Mouse (Mus musculus): ENCODE data around the gene Plscr3. TPM values are rescaled to one million over a fixed set of nuclear protein-coding genes. Genes with fewer than 3 reads are reported as not detected.
A peak's percentile ranks its signal among the peaks of the same experiment; 100 is the strongest.

The Plscr3 gene
- polyA plus RNA-seq, 1 experiment from 2014 or later: 65.9 TPM

DNA sequence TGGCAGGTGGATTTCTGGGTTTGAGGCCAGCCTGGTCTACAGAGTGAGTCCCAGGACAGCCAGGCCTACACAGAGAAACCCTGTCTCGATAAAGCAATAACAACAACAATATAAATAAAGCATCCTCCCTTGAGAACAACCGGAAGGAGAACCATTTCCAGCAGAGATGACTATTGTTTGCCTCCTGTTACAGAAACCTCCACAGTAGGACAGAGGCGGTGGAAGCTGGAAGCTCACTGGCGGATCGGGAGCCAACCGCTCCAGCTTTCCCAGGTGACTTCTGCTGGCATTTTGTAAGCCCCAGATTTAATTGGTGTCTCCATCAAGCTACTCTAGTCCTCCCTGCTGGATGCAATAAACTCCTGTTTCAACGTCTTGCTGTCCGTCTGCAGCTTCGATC lies 19.4 kb downstream of the Plscr3 start:
- Histone ChIP-seq H3K4me2 (no peak overlapping the region), H3K27me3 (ENCODE audit: control insufficient read depth, insufficient read depth, low read length) (0 out of 2 replicates have a peak, but pooled peaks cover 2% of the 10 kb centered on the region), H3K27ac (ENCODE audit: low read depth, low read length) (no peak overlapping the region), H3K36me3 (ENCODE audit: control insufficient read depth, insufficient read depth, low read length) (no peaks in the 10 kb centered on the region), H3K4me3 (ENCODE audit: low read depth, low read length) (no peak overlapping the region), H3K4me1 (ENCODE audit: control insufficient read depth, insufficient read depth, low read length) (peaks cover 4% of the 10 kb centered on the region; the same call in 1 of the 2 replicates), H3K9me3 (replicated peaks; ENCODE audit: control insufficient read depth, low read length) (no peaks in the 10 kb centered on the region), H3K9ac (ENCODE audit: low read depth, low read length) (no peak overlapping the region)
- ATAC-seq (replicated peaks; ENCODE audit: insufficient number of reproducible peaks, low FRiP score, low TSS enrichment): no peak
- WGBS (ENCODE audit: insufficient replicate concordance): 87% methylated on average over 9 of the region's 9 CpGs

DNA sequence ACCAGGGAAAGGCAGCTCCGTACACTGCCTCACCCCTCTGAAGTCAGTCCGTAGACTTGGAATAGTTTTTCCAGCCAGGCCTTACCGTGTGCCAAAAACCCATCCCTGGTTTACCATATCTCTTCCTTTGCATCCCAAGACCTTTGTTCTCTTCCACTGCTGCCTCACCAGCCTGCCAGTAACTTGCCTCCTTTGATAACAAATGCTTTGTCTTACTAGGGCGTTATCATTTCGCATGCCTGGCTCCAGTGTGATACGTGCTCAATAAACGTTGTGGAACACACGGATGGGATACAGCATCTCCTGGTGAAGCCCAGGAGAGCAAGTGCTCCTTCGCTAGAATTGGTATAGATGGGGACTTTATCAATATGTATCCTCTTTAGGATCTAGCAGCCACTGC lies 21.2 kb downstream of the Plscr3 start:
- Histone ChIP-seq H3K4me3 (ENCODE audit: low read depth, low read length) (no peak overlapping the region), H3K4me1 (ENCODE audit: control insufficient read depth, insufficient read depth, low read length) (peaks cover 4% of the 10 kb centered on the region; the same call in 1 of the 2 replicates), H3K36me3 (ENCODE audit: control insufficient read depth, insufficient read depth, low read length) (no peaks in the 10 kb centered on the region), H3K27ac (ENCODE audit: low read depth, low read length) (no peak overlapping the region), H3K9ac (ENCODE audit: low read depth, low read length) (no peak overlapping the region), H3K4me2 (no peak overlapping the region), H3K9me3 (replicated peaks; ENCODE audit: control insufficient read depth, low read length) (no peaks in the 10 kb centered on the region), H3K27me3 (ENCODE audit: control insufficient read depth, insufficient read depth, low read length) (0 out of 2 replicates have a peak, but pooled peaks cover 2% of the 10 kb centered on the region)
- no peak for ATAC-seq (replicated peaks; ENCODE audit: insufficient number of reproducible peaks, low FRiP score, low TSS enrichment)
- WGBS (ENCODE audit: insufficient replicate concordance): 41% methylated on average over 9 of the region's 9 CpGs

DNA sequence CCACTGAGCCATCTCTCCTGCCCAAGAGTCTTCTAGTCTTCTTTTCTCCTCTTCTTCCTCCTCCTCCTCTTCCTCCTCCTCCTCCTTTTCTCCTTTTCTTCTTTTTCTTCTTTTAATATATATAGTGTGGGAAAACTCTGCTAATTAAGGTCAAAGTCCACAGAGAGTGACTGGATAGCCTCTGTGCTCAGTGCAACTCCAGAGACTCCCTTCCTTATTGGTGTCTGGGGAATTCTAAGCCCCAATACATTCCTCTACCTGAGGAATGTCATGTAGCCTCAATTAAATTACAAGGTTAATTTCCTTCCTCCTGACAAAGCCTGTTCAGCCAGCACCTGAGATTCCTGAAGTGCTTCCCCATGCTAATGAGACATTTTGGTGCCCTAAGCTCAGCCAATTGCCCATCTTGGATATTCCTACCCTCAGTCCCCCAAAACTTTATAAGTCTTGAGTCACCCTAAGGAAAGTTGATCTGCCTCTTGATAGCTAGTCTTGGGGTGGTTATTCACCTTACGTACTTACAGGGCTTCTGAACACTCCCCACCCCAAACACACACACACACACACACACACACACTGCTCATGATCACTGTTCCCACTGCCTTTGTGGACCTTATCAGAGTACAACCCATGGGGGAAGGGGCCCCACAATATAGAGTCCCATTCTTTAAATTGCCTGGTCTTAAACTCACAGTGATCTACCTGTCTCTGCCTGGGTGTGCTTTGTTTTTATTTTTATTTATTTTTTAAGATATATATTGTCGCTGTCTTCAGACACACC lies 24.3 kb downstream of the Plscr3 start:
- WGBS (ENCODE audit: insufficient replicate concordance): 89% methylated on average over 2 of the region's 2 CpGs
- Histone ChIP-seq H3K4me3 (ENCODE audit: low read depth, low read length) (no peak overlapping the region), H3K27ac (ENCODE audit: low read depth, low read length) (no peak overlapping the region), H3K9ac (ENCODE audit: low read depth, low read length) (no peak overlapping the region), H3K4me1 (ENCODE audit: control insufficient read depth, insufficient read depth, low read length) (no peaks in the 10 kb centered on the region), H3K27me3 (ENCODE audit: control insufficient read depth, insufficient read depth, low read length) (0 out of 2 replicates have a peak, but pooled peaks cover 2% of the 10 kb centered on the region), H3K36me3 (ENCODE audit: control insufficient read depth, insufficient read depth, low read length) (no peaks in the 10 kb centered on the region), H3K4me2 (no peak overlapping the region), H3K9me3 (replicated peaks; ENCODE audit: control insufficient read depth, low read length) (no peaks in the 10 kb centered on the region)
- ATAC-seq (replicated peaks; ENCODE audit: insufficient number of reproducible peaks, low FRiP score, low TSS enrichment): no peak

DNA sequence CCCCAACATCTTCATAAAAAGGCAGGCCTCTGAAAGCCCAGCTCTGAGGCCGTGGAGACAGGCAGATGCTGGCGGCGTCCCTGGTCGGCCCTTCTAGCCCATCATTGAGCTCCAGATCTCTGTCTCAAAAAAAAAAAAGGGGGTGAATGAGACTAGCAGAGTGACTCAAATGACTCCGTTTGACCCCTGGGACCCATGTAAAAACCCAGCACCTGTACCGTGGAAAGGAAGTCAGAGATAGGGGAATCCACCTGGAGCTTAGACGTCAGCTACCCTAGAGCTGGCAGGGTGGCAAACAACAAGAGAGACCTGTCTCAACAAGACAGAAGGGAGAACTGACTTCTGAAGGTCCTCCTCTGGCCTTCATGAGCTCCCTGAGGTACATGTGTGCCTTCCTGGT lies 25.6 kb downstream of the Plscr3 start:
- no peaks in the 10 kb centered on the region for H3K9me3 ChIP-seq (replicated peaks; ENCODE audit: control insufficient read depth, low read length)
- no peak overlapping the region for H3K9ac ChIP-seq (ENCODE audit: low read depth, low read length)
- H3K27ac ChIP-seq (ENCODE audit: low read depth, low read length): no peak overlapping the region
- no peak for ATAC-seq (replicated peaks; ENCODE audit: insufficient number of reproducible peaks, low FRiP score, low TSS enrichment)
- no peaks in the 10 kb centered on the region; the same call in 1 of the 2 replicates for H3K4me1 ChIP-seq (ENCODE audit: control insufficient read depth, insufficient read depth, low read length)
- 81% methylated on average over 7 of the region's 7 CpGs for WGBS (ENCODE audit: insufficient replicate concordance)
- H3K36me3 ChIP-seq (ENCODE audit: control insufficient read depth, insufficient read depth, low read length): no peaks in the 10 kb centered on the region
- H3K4me2 ChIP-seq: no peak overlapping the region
- H3K4me3 ChIP-seq (ENCODE audit: low read depth, low read length): no peak overlapping the region
- no peaks in the 10 kb centered on the region for H3K27me3 ChIP-seq (ENCODE audit: control insufficient read depth, insufficient read depth, low read length)

- Histone ChIP-seq H3K4me3 (ENCODE audit: low read depth, low read length) (no peak overlapping the region), H3K36me3 (ENCODE audit: control insufficient read depth, insufficient read depth, low read length) (no peaks in the 10 kb centered on the region), H3K27me3 (ENCODE audit: control insufficient read depth, insufficient read depth, low read length) (no peaks in the 10 kb centered on the region), H3K4me2 (no peak overlapping the region), H3K27ac (ENCODE audit: low read depth, low read length) (no peak overlapping the region), H3K4me1 (ENCODE audit: control insufficient read depth, insufficient read depth, low read length) (no peaks in the 10 kb centered on the region; the same call in 1 of the 2 replicates), H3K9me3 (replicated peaks; ENCODE audit: control insufficient read depth, low read length) (no peaks in the 10 kb centered on the region), H3K9ac (ENCODE audit: low read depth, low read length) (no peak overlapping the region)
- no peak for ATAC-seq (replicated peaks; ENCODE audit: insufficient number of reproducible peaks, low FRiP score, low TSS enrichment)
- 75% methylated on average over 4 of the region's 4 CpGs for WGBS (ENCODE audit: insufficient replicate concordance)
Measured at GRCm38 (mm10) chr11:69872451-69872850, 26.3 kb downstream of the Plscr3 start.

DNA sequence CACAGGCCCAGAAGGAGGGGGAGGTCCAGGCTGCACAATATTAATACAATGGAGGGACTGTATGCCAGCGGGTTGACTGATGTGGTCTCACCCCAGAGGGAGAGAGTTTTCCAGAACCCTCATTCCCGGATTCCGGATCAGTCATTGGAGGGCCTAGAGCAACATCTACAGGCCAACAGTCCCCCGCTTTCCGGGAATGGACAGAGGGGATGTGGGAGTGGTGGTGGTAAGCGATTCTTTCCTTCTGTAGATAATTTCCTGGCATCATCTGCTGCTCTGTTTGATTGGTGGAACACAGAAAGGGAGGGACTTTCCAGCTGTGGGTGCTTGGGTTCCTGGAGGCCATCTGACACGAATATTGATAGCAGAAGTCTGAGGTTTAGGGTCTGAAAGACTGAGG lies 30.0 kb downstream of the Plscr3 start:
- ATAC-seq (replicated peaks; ENCODE audit: insufficient number of reproducible peaks, low FRiP score, low TSS enrichment): no peak; the same call in 1 of the 2 replicates
- peak overlapping the region; percentile 44 for H3K4me2 ChIP-seq
- peaks cover 14% of the 10 kb centered on the region for H3K4me1 ChIP-seq (ENCODE audit: control insufficient read depth, insufficient read depth, low read length)
- no peaks in the 10 kb centered on the region for H3K9me3 ChIP-seq (replicated peaks; ENCODE audit: control insufficient read depth, low read length)
- 48% methylated on average over 7 of the region's 7 CpGs for WGBS (ENCODE audit: insufficient replicate concordance)
- H3K27ac ChIP-seq (ENCODE audit: low read depth, low read length): peak overlapping the region; percentile 41; the same call in 1 of the 2 replicates
- no peak overlapping the region for H3K4me3 ChIP-seq (ENCODE audit: low read depth, low read length)
- no peaks in the 10 kb centered on the region for H3K36me3 ChIP-seq (ENCODE audit: control insufficient read depth, insufficient read depth, low read length)
- H3K9ac ChIP-seq (ENCODE audit: low read depth, low read length): no peak overlapping the region
- no peaks in the 10 kb centered on the region for H3K27me3 ChIP-seq (ENCODE audit: control insufficient read depth, insufficient read depth, low read length)

DNA sequence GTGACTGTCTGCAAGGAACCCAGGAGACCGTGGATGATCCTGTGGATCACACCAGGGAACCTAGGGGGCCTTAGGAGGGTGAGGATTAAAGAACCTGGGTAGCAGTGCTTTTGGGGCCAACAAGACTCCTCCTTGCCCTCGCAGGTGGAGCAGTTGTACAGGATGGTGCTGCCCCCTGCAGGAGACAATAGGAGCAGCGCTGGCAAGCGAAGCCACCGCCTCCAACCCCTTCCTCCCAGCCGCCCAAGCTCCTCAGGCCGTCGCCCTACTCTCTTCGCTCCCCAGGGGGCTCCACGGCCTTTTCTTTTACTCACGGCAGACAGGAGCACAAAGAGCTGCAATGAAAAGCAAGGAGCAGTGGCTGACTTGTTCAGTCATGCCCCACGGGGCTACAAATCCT lies 30.7 kb downstream of the Plscr3 start:
- Histone ChIP-seq H3K9ac (ENCODE audit: low read depth, low read length) (0 out of 2 replicates have a peak overlapping the region, but pooled peaks have one; percentile 4), H3K4me2 (peak overlapping the region; percentile 44), H3K9me3 (replicated peaks; ENCODE audit: control insufficient read depth, low read length) (no peaks in the 10 kb centered on the region), H3K36me3 (ENCODE audit: control insufficient read depth, insufficient read depth, low read length) (no peaks in the 10 kb centered on the region), H3K4me3 (ENCODE audit: low read depth, low read length) (no peak overlapping the region), H3K27ac (ENCODE audit: low read depth, low read length) (peak overlapping the region; percentile 41; the same call in 1 of the 2 replicates), H3K4me1 (ENCODE audit: control insufficient read depth, insufficient read depth, low read length) (peaks cover 17% of the 10 kb centered on the region), H3K27me3 (ENCODE audit: control insufficient read depth, insufficient read depth, low read length) (no peaks in the 10 kb centered on the region)
- 5% methylated on average over 12 of the region's 12 CpGs for WGBS (ENCODE audit: insufficient replicate concordance)
- no peak for ATAC-seq (replicated peaks; ENCODE audit: insufficient number of reproducible peaks, low FRiP score, low TSS enrichment)

- WGBS (ENCODE audit: insufficient replicate concordance): 84% methylated on average over 11 of the region's 11 CpGs
- Histone ChIP-seq H3K4me1 (ENCODE audit: control insufficient read depth, insufficient read depth, low read length) (peaks cover 18% of the 10 kb centered on the region), H3K9ac (ENCODE audit: low read depth, low read length) (0 out of 2 replicates have a peak within 1 kb of the TSS, but pooled peaks have one; percentile 4), H3K27me3 (ENCODE audit: control insufficient read depth, insufficient read depth, low read length) (no peaks in the 10 kb centered on the region), H3K9me3 (replicated peaks; ENCODE audit: control insufficient read depth, low read length) (no peaks in the 10 kb centered on the region), H3K27ac (ENCODE audit: low read depth, low read length) (no peak within 1 kb of the TSS), H3K36me3 (ENCODE audit: control insufficient read depth, insufficient read depth, low read length) (no peaks in the 10 kb centered on the region), H3K4me2 (peak within 1 kb of the TSS; percentile 79), H3K4me3 (ENCODE audit: low read depth, low read length) (no peak within 1 kb of the TSS)
- ATAC-seq (replicated peaks; ENCODE audit: insufficient number of reproducible peaks, low FRiP score, low TSS enrichment): no peak
Measured at GRCm38 (mm10) chr11:69877878-69878277, 31.7 kb downstream of the Plscr3 start, which contains the start of gene Tmem95. Gene Tmem95 (minus strand): TSS chr11:69878018.
